Mouse (Mus musculus): ENCODE measurements at regions not wholly inside any gene's neighbourhood (a gene's known extent, or its start where the extent isn't known, plus 50 kb on each side); places are given as distances from the start of the nearest gene placed in this dataset.

DNA sequence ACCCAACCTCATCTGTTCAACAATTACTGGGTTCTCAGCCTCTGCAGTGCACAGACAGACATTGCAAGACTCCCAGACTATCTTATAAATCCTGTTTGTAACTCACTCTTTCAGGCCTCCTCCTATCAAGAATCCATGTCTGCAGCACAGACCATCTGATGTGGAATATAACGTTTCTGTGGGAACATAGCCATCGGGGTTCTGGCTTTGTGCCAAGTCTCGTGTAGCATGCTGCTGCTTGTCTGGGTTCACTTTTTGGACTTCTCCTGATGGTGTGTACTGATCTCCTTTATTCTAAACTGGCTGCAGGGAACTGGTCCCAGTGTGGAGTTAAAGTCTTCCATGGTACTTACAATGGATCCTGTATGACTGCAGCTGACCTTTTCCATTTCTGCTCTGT, 418.0 kb upstream of the Cdh4 start:
- WGBS: 37% methylated on average over 3 of the region's 3 CpGs
- H3K4me2 ChIP-seq (ENCODE audit: low read length): no peak overlapping the region
- no peak overlapping the region for H3K4me3 ChIP-seq (replicated peaks; ENCODE audit: low read length)
- no peaks in the 10 kb centered on the region for H3K36me3 ChIP-seq (ENCODE audit: control insufficient read depth, insufficient read depth)
- H3K9me3 ChIP-seq (ENCODE audit: control insufficient read depth, low read length): no peaks in the 10 kb centered on the region
- ATAC-seq: no peak; the same call in 1 of the 2 replicates
- H3K27me3 ChIP-seq (replicated peaks; ENCODE audit: control insufficient read depth, insufficient read depth, low read length): no peaks in the 10 kb centered on the region
- H3K9ac ChIP-seq (replicated peaks; ENCODE audit: low read depth, low read length): no peak overlapping the region
- peaks cover 4% of the 10 kb centered on the region; the same call in 1 of the 2 replicates for H3K4me1 ChIP-seq (replicated peaks; ENCODE audit: control insufficient read depth, insufficient read depth, low read length)
- no peak overlapping the region for H3K27ac ChIP-seq (ENCODE audit: low read length)

DNA sequence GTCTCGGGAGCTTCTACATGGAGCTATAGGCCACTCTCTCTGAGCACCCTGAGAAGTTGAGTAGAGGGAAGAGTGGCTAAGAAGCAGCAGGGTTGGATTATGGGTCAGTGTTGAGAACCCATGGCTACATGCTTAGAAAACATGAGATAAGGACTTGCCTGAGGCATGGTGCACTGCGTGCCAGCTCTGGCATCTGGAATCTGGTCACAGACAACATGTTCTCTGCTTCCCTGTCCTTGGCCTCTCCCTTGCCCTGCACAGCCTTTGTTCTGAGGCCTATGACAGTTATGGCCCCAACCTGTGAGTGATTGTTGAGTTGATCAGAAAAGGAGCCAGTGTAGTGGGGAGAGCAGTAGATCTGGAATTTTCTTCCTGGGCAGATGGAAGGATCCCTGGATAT, 409.1 kb upstream of the Cdh4 start:
- H3K9ac ChIP-seq (replicated peaks; ENCODE audit: low read depth, low read length): no peak overlapping the region
- no peak overlapping the region for H3K27ac ChIP-seq (ENCODE audit: low read length)

DNA sequence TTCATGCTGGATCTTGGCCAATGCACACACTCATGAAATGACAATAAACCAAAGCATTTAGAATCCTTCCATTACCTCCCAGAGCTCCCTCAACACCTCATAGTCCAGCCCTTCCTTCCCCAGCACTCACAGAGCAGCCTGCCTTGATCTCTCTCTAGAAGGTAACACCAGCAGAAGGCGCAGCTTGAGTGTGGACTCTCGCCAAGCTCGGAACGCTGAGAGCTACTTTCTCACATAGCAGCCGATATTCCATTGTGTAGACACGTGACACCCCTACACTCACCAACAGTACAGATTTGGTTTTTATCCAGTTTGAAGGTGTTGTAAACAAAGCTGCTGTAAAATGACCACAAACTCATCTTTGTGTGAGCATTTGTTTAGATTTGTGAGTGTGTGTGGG, 406.8 kb upstream of the Cdh4 start:
- peak overlapping the region; percentile 0; the same call in 1 of the 2 replicates for H3K4me2 ChIP-seq (ENCODE audit: low read length)
- 30% methylated on average over 6 of the region's 6 CpGs for WGBS
- H3K36me3 ChIP-seq (ENCODE audit: control insufficient read depth, insufficient read depth): no peaks in the 10 kb centered on the region
- H3K9me3 ChIP-seq (ENCODE audit: control insufficient read depth, low read length): no peaks in the 10 kb centered on the region
- H3K27me3 ChIP-seq (replicated peaks; ENCODE audit: control insufficient read depth, insufficient read depth, low read length): no peaks in the 10 kb centered on the region
- no peak overlapping the region for H3K9ac ChIP-seq (replicated peaks; ENCODE audit: low read depth, low read length)
- no peak overlapping the region for H3K27ac ChIP-seq (ENCODE audit: low read length)
- peak; percentile 69 for ATAC-seq
- peaks cover 7% of the 10 kb centered on the region for H3K4me1 ChIP-seq (replicated peaks; ENCODE audit: control insufficient read depth, insufficient read depth, low read length)
- H3K4me3 ChIP-seq (replicated peaks; ENCODE audit: low read length): no peak overlapping the region

More for the DNA sequence above, 409.1 kb upstream of the Cdh4 start:
- no peak for ATAC-seq
- H3K36me3 ChIP-seq (ENCODE audit: control insufficient read depth, insufficient read depth): no peaks in the 10 kb centered on the region
- H3K4me3 ChIP-seq (replicated peaks; ENCODE audit: low read length): no peak overlapping the region
- H3K27me3 ChIP-seq (replicated peaks; ENCODE audit: control insufficient read depth, insufficient read depth, low read length): no peaks in the 10 kb centered on the region
- H3K4me2 ChIP-seq (ENCODE audit: low read length): no peak overlapping the region
- H3K9me3 ChIP-seq (ENCODE audit: control insufficient read depth, low read length): no peaks in the 10 kb centered on the region
- WGBS: 91% methylated on average over 2 of the region's 2 CpGs
- peaks cover 7% of the 10 kb centered on the region for H3K4me1 ChIP-seq (replicated peaks; ENCODE audit: control insufficient read depth, insufficient read depth, low read length)

DNA sequence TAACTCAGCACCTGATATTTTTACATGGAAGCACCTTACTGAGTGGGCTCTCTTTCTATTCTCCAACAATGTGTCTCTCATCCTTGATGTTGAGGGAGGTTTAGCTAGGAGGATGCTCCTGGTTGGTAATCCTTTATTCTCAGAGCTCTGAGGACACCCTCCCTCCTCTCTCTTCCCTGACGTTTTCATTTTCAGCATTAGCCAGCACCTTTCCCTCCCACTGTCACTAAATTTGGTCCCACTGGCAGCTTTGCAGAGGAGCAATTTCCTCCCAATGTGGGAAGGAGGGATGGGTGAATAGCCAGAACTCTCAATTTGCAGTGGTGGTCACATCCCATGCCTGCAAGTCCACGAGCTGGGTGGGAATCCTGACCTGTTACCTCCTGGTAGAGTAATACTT, 402.5 kb upstream of the Cdh4 start:
- no peak for ATAC-seq
- 70% methylated on average over 2 of the region's 2 CpGs for WGBS
- Histone ChIP-seq H3K36me3 (ENCODE audit: control insufficient read depth, insufficient read depth) (no peaks in the 10 kb centered on the region), H3K27me3 (replicated peaks; ENCODE audit: control insufficient read depth, insufficient read depth, low read length) (no peaks in the 10 kb centered on the region), H3K27ac (ENCODE audit: low read length) (no peak overlapping the region), H3K4me1 (replicated peaks; ENCODE audit: control insufficient read depth, insufficient read depth, low read length) (peaks cover 9% of the 10 kb centered on the region), H3K4me3 (replicated peaks; ENCODE audit: low read length) (no peak overlapping the region), H3K4me2 (ENCODE audit: low read length) (no peak overlapping the region), H3K9ac (replicated peaks; ENCODE audit: low read depth, low read length) (no peak overlapping the region), H3K9me3 (ENCODE audit: control insufficient read depth, low read length) (no peaks in the 10 kb centered on the region)

DNA sequence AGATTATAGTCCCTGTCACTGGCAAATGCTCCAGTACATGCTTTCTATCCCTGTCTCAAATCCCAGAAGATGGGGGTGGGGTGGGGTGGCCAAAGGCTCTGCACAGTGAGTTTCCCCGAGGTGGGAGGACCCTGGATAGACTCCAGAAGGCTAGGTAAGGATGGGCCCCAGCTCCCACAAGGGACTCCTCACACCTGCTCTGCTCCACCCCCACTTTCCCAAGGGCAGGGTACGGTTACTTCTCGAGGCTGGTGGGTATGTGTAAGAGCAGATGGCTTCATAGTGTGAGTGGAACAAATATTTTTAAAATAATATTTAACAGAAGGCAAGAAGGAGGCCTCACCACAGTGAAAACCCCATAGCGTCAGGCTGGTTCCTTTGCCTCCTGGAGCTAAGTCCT, 398.6 kb upstream of the Cdh4 start:
- H3K4me2 ChIP-seq (ENCODE audit: low read length): no peak overlapping the region
- H3K9ac ChIP-seq (replicated peaks; ENCODE audit: low read depth, low read length): no peak overlapping the region
- 56% methylated on average over 4 of the region's 4 CpGs for WGBS
- H3K4me1 ChIP-seq (replicated peaks; ENCODE audit: control insufficient read depth, insufficient read depth, low read length): peaks cover 10% of the 10 kb centered on the region
- no peaks in the 10 kb centered on the region for H3K27me3 ChIP-seq (replicated peaks; ENCODE audit: control insufficient read depth, insufficient read depth, low read length)
- H3K27ac ChIP-seq (ENCODE audit: low read length): no peak overlapping the region
- ATAC-seq: no peak
- H3K9me3 ChIP-seq (ENCODE audit: control insufficient read depth, low read length): no peaks in the 10 kb centered on the region
- no peak overlapping the region for H3K4me3 ChIP-seq (replicated peaks; ENCODE audit: low read length)
- no peaks in the 10 kb centered on the region for H3K36me3 ChIP-seq (ENCODE audit: control insufficient read depth, insufficient read depth)

DNA sequence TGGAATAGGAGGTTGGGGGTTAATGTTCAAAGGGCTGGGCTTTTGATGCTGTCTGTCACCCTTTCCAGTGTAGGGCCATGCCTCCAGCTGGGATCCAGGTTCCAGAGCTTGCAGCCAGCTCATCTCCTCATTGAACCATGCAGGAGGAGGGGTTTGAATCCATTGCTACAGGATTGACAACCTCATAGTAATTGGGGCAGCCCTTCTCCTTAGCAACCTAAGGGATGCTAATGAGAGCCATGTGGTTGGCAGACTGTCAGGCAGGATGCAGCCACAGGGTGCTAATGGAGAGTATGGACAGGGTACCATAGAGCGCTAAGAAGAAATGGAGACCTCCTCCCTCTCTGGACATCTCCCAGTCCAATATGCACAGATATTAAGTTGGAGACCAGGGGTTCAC, 396.9 kb upstream of the Cdh4 start:
- Histone ChIP-seq H3K9ac (replicated peaks; ENCODE audit: low read depth, low read length) (no peak overlapping the region), H3K27ac (ENCODE audit: low read length) (no peak overlapping the region), H3K4me3 (replicated peaks; ENCODE audit: low read length) (no peak overlapping the region), H3K36me3 (ENCODE audit: control insufficient read depth, insufficient read depth) (no peaks in the 10 kb centered on the region), H3K4me2 (ENCODE audit: low read length) (no peak overlapping the region), H3K9me3 (ENCODE audit: control insufficient read depth, low read length) (no peaks in the 10 kb centered on the region), H3K4me1 (replicated peaks; ENCODE audit: control insufficient read depth, insufficient read depth, low read length) (peaks cover 10% of the 10 kb centered on the region), H3K27me3 (replicated peaks; ENCODE audit: control insufficient read depth, insufficient read depth, low read length) (no peaks in the 10 kb centered on the region)
- WGBS: 10% methylated on average over 1 of the region's 1 CpGs
- peak; percentile 95 for ATAC-seq

DNA sequence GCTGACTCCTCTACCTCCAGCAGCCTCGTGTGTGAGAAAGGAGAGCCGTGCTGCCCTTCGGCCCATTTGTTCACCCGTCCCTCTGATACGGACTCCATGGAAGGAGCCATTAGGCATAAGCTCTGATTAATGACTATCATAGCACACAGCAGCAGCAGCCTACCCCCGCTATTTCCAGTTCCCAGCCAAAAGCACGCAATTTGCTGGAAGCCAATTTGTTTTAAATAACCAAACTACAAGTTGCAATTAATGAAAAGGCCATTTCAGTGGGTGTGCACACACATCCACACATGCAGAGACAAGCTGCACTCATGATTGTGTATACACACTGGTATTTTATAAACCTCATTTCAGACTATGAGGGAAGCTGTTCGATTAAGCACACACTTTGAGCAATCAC, 387.8 kb upstream of the Cdh4 start:
- Histone ChIP-seq H3K4me1 (replicated peaks; ENCODE audit: control insufficient read depth, insufficient read depth, low read length) (no peaks in the 10 kb centered on the region), H3K27me3 (replicated peaks; ENCODE audit: control insufficient read depth, insufficient read depth, low read length) (no peaks in the 10 kb centered on the region), H3K4me2 (ENCODE audit: low read length) (no peak overlapping the region), H3K4me3 (replicated peaks; ENCODE audit: low read length) (no peak overlapping the region), H3K27ac (ENCODE audit: low read length) (no peak overlapping the region), H3K9me3 (ENCODE audit: control insufficient read depth, low read length) (no peaks in the 10 kb centered on the region), H3K9ac (replicated peaks; ENCODE audit: low read depth, low read length) (no peak overlapping the region), H3K36me3 (ENCODE audit: control insufficient read depth, insufficient read depth) (no peaks in the 10 kb centered on the region)
- WGBS: 43% methylated on average over 8 of the region's 8 CpGs
- ATAC-seq: no peak

DNA sequence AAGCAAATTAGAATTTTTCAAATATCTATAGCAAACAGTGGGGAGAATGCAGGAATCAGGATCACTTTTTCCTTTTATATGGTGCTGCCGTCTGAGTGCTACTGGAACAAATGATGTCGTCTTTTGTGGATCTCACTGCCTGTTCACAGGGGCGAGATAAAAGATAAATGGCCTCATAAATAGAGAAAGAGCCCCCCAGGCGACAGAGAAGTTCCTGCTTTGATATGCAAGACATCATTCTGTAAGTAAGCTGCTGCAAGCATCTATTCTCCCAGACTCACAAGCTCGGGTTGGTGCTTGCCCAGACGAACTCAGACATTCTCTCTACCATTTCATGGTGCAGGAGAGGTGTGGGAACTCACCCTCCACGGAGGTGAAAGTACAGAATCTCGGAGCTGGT, 377.6 kb upstream of the Cdh4 start:
- WGBS: 28% methylated on average over 8 of the region's 8 CpGs
- Histone ChIP-seq H3K9ac (replicated peaks; ENCODE audit: low read depth, low read length) (no peak overlapping the region), H3K4me3 (replicated peaks; ENCODE audit: low read length) (no peak overlapping the region), H3K4me1 (replicated peaks; ENCODE audit: control insufficient read depth, insufficient read depth, low read length) (no peaks in the 10 kb centered on the region), H3K36me3 (ENCODE audit: control insufficient read depth, insufficient read depth) (no peaks in the 10 kb centered on the region), H3K9me3 (ENCODE audit: control insufficient read depth, low read length) (no peaks in the 10 kb centered on the region), H3K4me2 (ENCODE audit: low read length) (no peak overlapping the region), H3K27ac (ENCODE audit: low read length) (no peak overlapping the region), H3K27me3 (replicated peaks; ENCODE audit: control insufficient read depth, insufficient read depth, low read length) (no peaks in the 10 kb centered on the region)
- ATAC-seq: no peak

DNA sequence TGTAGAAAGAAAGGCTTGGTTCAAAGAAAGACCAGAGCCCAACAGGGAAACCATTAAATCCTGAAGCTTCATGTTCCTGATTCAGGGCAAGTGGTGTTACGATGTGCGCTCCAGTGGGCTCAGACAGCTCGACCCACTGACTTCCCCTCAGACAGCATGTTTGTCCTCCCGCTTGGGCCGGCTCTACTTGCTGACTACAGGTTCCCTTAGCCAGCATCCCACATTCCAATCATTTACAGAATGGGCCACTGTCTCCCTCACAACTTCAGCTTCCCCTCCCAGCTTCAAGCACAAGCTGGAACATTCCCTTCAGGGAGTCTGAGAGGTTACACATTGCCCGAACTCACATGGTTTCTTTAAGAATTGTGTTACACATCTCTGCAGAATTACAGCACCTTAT, 372.7 kb upstream of the Cdh4 start:
- WGBS: 80% methylated on average over 6 of the region's 6 CpGs
- no peak overlapping the region for H3K4me2 ChIP-seq (ENCODE audit: low read length)
- no peak for ATAC-seq

DNA sequence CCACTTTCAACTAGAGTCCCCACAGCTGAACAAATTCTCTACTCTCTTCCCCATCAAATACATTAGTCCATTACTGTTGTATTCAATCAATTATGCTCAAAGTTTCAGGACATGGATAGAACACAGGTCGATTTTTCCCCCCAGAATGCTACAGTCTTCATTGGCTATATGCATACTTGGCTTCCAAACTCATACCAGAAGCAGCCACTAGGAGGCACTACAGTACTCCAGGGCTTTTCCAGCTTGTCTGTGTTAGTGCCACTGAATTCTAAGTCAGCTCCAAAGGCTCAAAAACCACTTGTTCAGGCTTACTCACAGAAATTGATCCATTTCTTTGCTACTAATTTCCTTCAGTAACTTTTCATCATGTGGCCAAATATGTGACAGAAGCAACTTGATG, 371.9 kb upstream of the Cdh4 start:
- H3K36me3 ChIP-seq (ENCODE audit: control insufficient read depth, insufficient read depth): no peaks in the 10 kb centered on the region
- ATAC-seq: no peak
- WGBS: 42% methylated on average over 1 of the region's 1 CpGs
- no peaks in the 10 kb centered on the region for H3K4me1 ChIP-seq (replicated peaks; ENCODE audit: control insufficient read depth, insufficient read depth, low read length)
- H3K9me3 ChIP-seq (ENCODE audit: control insufficient read depth, low read length): no peaks in the 10 kb centered on the region
- no peak overlapping the region for H3K4me3 ChIP-seq (replicated peaks; ENCODE audit: low read length)
- no peak overlapping the region for H3K4me2 ChIP-seq (ENCODE audit: low read length)
- H3K27me3 ChIP-seq (replicated peaks; ENCODE audit: control insufficient read depth, insufficient read depth, low read length): no peaks in the 10 kb centered on the region
- no peak overlapping the region for H3K9ac ChIP-seq (replicated peaks; ENCODE audit: low read depth, low read length)
- no peak overlapping the region for H3K27ac ChIP-seq (ENCODE audit: low read length)

More for the DNA sequence above, 372.7 kb upstream of the Cdh4 start:
- H3K27me3 ChIP-seq (replicated peaks; ENCODE audit: control insufficient read depth, insufficient read depth, low read length): no peaks in the 10 kb centered on the region
- no peaks in the 10 kb centered on the region for H3K36me3 ChIP-seq (ENCODE audit: control insufficient read depth, insufficient read depth)
- no peak overlapping the region for H3K27ac ChIP-seq (ENCODE audit: low read length)
- no peak overlapping the region for H3K9ac ChIP-seq (replicated peaks; ENCODE audit: low read depth, low read length)
- no peaks in the 10 kb centered on the region for H3K4me1 ChIP-seq (replicated peaks; ENCODE audit: control insufficient read depth, insufficient read depth, low read length)
- no peak overlapping the region for H3K4me3 ChIP-seq (replicated peaks; ENCODE audit: low read length)
- H3K9me3 ChIP-seq (ENCODE audit: control insufficient read depth, low read length): no peaks in the 10 kb centered on the region

Measured in forebrain, embryonic 16.5 days (tissue).